27 mouse cellular contexts compared by ENCODE assay signal in genomic region chr8:73614106-73614505, GRCm38 (mm10).
DNase-seq lines count a peak whose midpoint lies in the region; ATAC-seq and TF ChIP-seq lines count a peak whose summit lies in the region.
"Had no signal": no experiment of that assay in that cellular context is flagged by ENCODE, and none has a peak within 500 bp of the region (broad histone marks: within the 10 kb centered on the region; RNA-seq: fewer than 3 reads in every experiment).

No protein-coding gene starts in this region.

- no peaks in the 10 kb centered on the region for H3K36me3 ChIP-seq in intestine, postnatal 0 days (ENCODE audit: control insufficient read depth, insufficient read depth)
- H3K36me3 ChIP-seq: embryonic facial prominence, embryonic 13.5 days; embryonic facial prominence, embryonic 15.5 days; forebrain, embryonic 10.5 days; forebrain, embryonic 12.5 days; G1E had no signal

- DNase-seq in frontal cortex, postnatal 14 days (ENCODE audit: low spot score in 2 of 2), result no peak
- DNase-seq in left cerebral cortex, adult 2 months (ENCODE audit: extremely low spot score in 1 of 2, low spot score in 2 of 2), result no peak
- DNase-seq in left cerebral cortex, postnatal 4 days, result no peak
- peak; percentile 52 for DNase-seq in telencephalon, adult 2 months (ENCODE audit: low read depth, low spot score)
- DNase-seq: adrenal gland, postnatal 10 days; adrenal gland, postnatal 25 days; B cell, adult 2 months; cerebellum, adult 11-12 months; cerebellum, adult 2 months; cerebellum, adult 9-10 months; cerebellum, postnatal 10 days; cerebellum, postnatal 25 days; embryo, embryonic 11 days had no signal

- H3K27me3 ChIP-seq in intestine, postnatal 0 days (replicated peaks; ENCODE audit: control insufficient read depth, insufficient read depth, low read length), result no peaks in the 10 kb centered on the region
- H3K27me3 ChIP-seq: CH12.LX; embryonic facial prominence, embryonic 13.5 days; embryonic facial prominence, embryonic 15.5 days; forebrain, embryonic 12.5 days had no signal

- no peak for TF ChIP-seq CTCF in left cerebral cortex, adult 2 months (IDR thresholded peaks at IDR 0.05)
- TF ChIP-seq CTCF in intestine, postnatal 0 days (IDR thresholded peaks at IDR 0.05; ENCODE audit: low read depth), result no peak

- no peak overlapping the region for H3K4me3 ChIP-seq in left cerebral cortex, adult 2 months
- no peak overlapping the region for H3K4me3 ChIP-seq in intestine, postnatal 0 days (ENCODE audit: low read depth, low read length)
- H3K4me3 ChIP-seq: embryonic facial prominence, embryonic 13.5 days; embryonic facial prominence, embryonic 15.5 days; erythroblast, embryonic 14.5 days; forebrain, embryonic 10.5 days; forebrain, embryonic 12.5 days had no signal

- no peaks in the 10 kb centered on the region for H3K9me3 ChIP-seq in intestine, postnatal 0 days (ENCODE audit: control insufficient read depth)
- H3K9me3 ChIP-seq: embryonic facial prominence, embryonic 15.5 days had no signal

- WGBS in intestine, postnatal 0 days, result 61% methylated on average over 2 of the region's 2 CpGs

- H3K9ac ChIP-seq in intestine, postnatal 0 days (ENCODE audit: low read depth, low read length), result no peak overlapping the region
- H3K9ac ChIP-seq: embryonic facial prominence, embryonic 13.5 days; embryonic facial prominence, embryonic 15.5 days; forebrain, embryonic 12.5 days had no signal

- no peak overlapping the region for H3K4me2 ChIP-seq in intestine, postnatal 0 days (replicated peaks; ENCODE audit: low read depth)
- H3K4me2 ChIP-seq: embryonic facial prominence, embryonic 13.5 days; embryonic facial prominence, embryonic 15.5 days; forebrain, embryonic 12.5 days had no signal

- intact Hi-C loops in left cerebral cortex, adult 2 months (cut with DNase I), result loop anchor here (2.0 to 10.0 kb wide), 8 partner anchors 47 to 1311 kb away; no protein-coding TSS in a partner anchor
- intact Hi-C loops in left cerebral cortex, postnatal 4 days (cut with DNase I), result no loop called here

- H3K27ac ChIP-seq in left cerebral cortex, adult 2 months, result peak overlapping the region; percentile 40; the same call in 1 of the 2 replicates
- no peak overlapping the region for H3K27ac ChIP-seq in intestine, postnatal 0 days (ENCODE audit: low read depth, low read length)
- H3K27ac ChIP-seq: embryonic facial prominence, embryonic 13.5 days; embryonic facial prominence, embryonic 15.5 days; forebrain, embryonic 10.5 days; forebrain, embryonic 12.5 days had no signal

- no peaks in the 10 kb centered on the region for H3K4me1 ChIP-seq in intestine, postnatal 0 days (replicated peaks; ENCODE audit: control insufficient read depth, insufficient read depth, low read length)
- H3K4me1 ChIP-seq: embryonic facial prominence, embryonic 13.5 days; embryonic facial prominence, embryonic 15.5 days; forebrain, embryonic 10.5 days; forebrain, embryonic 12.5 days had no signal

- ATAC-seq in frontal cortex, adult (ENCODE audit: low TSS enrichment), result peak; percentile 14
- no peak for ATAC-seq in intestine, postnatal 0 days
- ATAC-seq: activated CD4-positive, CD25-positive, alpha-beta regulatory T cell, adult 4 months; CD4-positive, CD25-positive, alpha-beta regulatory T cell, adult 4 months; forebrain, embryonic 14.5 days; forebrain, embryonic 16.5 days; Patski had no signal
